Mouse (Mus musculus): Measurements from ENCODE around the gene Gm21698. TPM values are rescaled to one million over a fixed set of nuclear protein-coding genes. Genes with fewer than 3 reads are reported as not detected.

Gm21698 gene
- 3.8 TPM for polyA plus RNA-seq (2014; fragmentation: Illumina TruSeq; extraction: RNeasy Lipid Tissue Mini Kit (QIAGEN cat#74804))

DNA sequence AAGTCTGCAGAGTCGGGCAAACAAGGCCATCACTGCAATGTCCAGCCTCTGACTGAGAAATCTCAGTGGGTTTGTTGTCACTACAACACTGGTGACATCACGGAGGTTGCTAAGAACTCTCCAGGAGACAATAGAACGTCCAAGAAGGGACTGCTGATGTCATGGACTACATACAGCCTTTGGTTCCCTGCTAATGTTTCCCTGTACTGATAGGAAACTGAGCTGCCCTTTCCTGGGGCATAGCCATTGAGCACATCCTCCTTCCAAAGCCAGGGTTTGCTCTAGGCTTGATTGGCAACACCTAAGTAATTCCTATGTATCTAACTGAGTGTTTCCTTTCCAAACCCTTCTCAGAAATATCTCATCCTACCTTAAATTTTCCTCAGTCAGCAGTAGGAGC, at the start of gene Gm21698:
Gm21698 (minus strand) TSS at position 101 of the 400 bp plus-strand sequence.

DNA sequence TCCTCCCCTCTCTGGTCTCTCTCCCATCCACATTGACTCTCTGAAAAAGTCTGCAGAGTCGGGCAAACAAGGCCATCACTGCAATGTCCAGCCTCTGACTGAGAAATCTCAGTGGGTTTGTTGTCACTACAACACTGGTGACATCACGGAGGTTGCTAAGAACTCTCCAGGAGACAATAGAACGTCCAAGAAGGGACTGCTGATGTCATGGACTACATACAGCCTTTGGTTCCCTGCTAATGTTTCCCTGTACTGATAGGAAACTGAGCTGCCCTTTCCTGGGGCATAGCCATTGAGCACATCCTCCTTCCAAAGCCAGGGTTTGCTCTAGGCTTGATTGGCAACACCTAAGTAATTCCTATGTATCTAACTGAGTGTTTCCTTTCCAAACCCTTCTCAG, 34.4 kb upstream of the Gm21698 start, which contains the start of gene Gm5862:
Gm5862 (minus strand) TSS at position 101 of the 400 bp plus-strand sequence.

DNA sequence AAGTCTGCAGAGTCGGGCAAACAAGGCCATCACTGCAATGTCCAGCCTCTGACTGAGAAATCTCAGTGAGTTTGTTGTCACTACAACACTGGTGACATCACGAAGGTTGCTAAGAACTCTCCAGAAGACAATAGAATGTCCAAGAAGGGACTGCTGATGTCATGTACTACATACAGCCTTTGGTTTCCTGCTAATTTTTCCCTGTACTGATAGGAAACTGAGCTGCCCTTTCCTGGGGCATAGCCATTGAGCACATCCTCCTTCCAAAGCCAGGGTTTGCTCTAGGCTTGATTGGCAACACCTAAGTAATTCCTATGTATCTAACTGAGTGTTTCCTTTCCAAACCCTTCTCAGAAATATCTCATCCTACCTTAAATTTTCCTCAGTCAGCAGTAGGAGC, 16.2 kb upstream of the Gm21698 start, which contains the start of gene Gm1979:
Gm1979 (minus strand) TSS at position 101 of the 400 bp plus-strand sequence.

DNA sequence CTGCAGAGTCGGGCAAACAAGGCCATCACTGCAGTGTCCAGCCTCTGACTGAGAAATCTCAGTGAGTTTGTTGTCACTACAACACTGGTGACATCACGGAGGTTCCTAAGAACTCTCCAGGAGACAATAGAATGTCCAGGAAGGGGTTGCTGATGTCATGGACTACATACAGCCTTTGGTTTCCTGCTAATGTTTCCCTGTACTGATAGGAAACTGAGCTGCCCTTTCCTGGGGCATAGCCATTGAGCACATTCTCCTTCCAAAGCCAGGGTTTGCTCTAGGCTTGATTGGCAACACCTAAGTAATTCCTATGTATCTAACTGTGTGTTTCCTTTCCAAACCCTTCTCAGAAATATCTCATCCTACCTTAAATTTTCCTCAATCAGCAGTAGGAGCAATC, 15.9 kb downstream of the Gm21698 start, which contains the start of gene Gm21680:
Gm21680 (minus strand) TSS at position 101 of the 400 bp plus-strand sequence.

DNA sequence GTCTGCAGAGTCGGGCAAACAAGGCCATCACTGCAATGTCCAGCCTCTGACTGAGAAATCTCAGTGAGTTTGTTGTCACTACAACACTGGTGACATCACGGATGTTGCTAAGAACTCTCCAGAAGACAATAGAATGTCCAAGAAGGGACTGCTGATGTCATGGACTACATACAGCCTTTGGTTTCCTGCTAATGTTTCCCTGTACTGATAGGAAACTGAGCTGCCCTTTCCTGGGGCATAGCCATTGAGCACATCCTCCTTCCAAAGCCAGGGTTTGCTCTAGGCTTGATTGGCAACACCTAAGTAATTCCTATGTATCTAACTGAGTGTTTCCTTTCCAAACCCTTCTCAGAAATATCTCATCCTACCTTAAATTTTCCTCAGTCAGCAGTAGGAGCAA, 34.1 kb downstream of the Gm21698 start, which contains the start of gene Gm21671:
Gm21671 (minus strand) TSS at position 101 of the 400 bp plus-strand sequence.

DNA sequence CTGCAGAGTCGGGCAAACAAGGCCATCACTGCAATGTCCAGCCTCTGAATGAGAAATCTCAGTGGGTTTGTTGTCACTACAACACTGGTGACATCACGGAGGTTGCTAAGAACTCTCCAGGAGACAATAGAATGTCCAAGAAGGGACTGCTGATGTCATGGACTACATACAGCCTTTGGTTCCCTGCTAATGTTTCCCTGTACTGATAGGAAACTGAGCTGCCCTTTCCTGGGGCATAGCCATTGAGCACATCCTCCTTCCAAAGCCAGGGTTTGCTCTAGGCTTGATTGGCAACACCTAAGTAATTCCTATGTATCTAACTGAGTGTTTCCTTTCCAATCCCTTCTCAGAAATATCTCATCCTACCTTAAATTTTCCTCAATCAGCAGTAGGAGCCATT, 46.2 kb downstream of the Gm21698 start, which contains the start of gene Gm21663:
Gm21663 (minus strand) TSS at position 101 of the 400 bp plus-strand sequence.

Other genes starting within 250 kb of the Gm21698 start
- gene Actr3b, start 228.7 kb downstream of the Gm21698 start, polyA plus RNA-seq (2014; fragmentation: Illumina TruSeq; extraction: RNeasy Lipid Tissue Mini Kit (QIAGEN cat#74804)): 37.5 TPM
- 1.7 TPM for gene Gm21663, start 46.3 kb downstream of the Gm21698 start, polyA plus RNA-seq (2014; fragmentation: Illumina TruSeq; extraction: RNeasy Lipid Tissue Mini Kit (QIAGEN cat#74804))
- 3.0 TPM for gene Gm21671, start 34.2 kb downstream of the Gm21698 start, polyA plus RNA-seq (2014; fragmentation: Illumina TruSeq; extraction: RNeasy Lipid Tissue Mini Kit (QIAGEN cat#74804))
- not detected for gene Gm21680, start 16.0 kb downstream of the Gm21698 start, polyA plus RNA-seq (2014; fragmentation: Illumina TruSeq; extraction: RNeasy Lipid Tissue Mini Kit (QIAGEN cat#74804))
- 1.3 TPM for gene Gm1979, start 16.1 kb upstream of the Gm21698 start, polyA plus RNA-seq (2014; fragmentation: Illumina TruSeq; extraction: RNeasy Lipid Tissue Mini Kit (QIAGEN cat#74804))
- gene Gm5862, start 34.3 kb upstream of the Gm21698 start, polyA plus RNA-seq (2014; fragmentation: Illumina TruSeq; extraction: RNeasy Lipid Tissue Mini Kit (QIAGEN cat#74804)): 0.40 TPM
- gene Speer4a, start 50.9 kb upstream of the Gm21698 start, polyA plus RNA-seq (2014; fragmentation: Illumina TruSeq; extraction: RNeasy Lipid Tissue Mini Kit (QIAGEN cat#74804)): 4.7 TPM
- gene Gm7347, start 69.9 kb upstream of the Gm21698 start, polyA plus RNA-seq (2014; fragmentation: Illumina TruSeq; extraction: RNeasy Lipid Tissue Mini Kit (QIAGEN cat#74804)): 0.77 TPM
- gene Gm10471, start 100.6 kb upstream of the Gm21698 start, polyA plus RNA-seq (2014; fragmentation: Illumina TruSeq; extraction: RNeasy Lipid Tissue Mini Kit (QIAGEN cat#74804)): 0.31 TPM
- 0.91 TPM for gene 5031410I06Rik, start 116.7 kb upstream of the Gm21698 start, polyA plus RNA-seq (2014; fragmentation: Illumina TruSeq; extraction: RNeasy Lipid Tissue Mini Kit (QIAGEN cat#74804))
- gene Gm10220, start 132.8 kb upstream of the Gm21698 start, polyA plus RNA-seq (2014; fragmentation: Illumina TruSeq; extraction: RNeasy Lipid Tissue Mini Kit (QIAGEN cat#74804)): 0.97 TPM

All from ovary, adult 10 weeks (tissue).